Mouse (Mus musculus) adrenal gland, adult 2 months (tissue): ENCODE measurements at regions not wholly inside any gene's neighbourhood (a gene's known extent, or its start where the extent isn't known, plus 50 kb on each side); places are given as distances from the start of the nearest gene placed in this dataset.
"Not testable (repeated sequence)": the region's sequence is repeated elsewhere in the genome, so short reads cannot be mapped to it uniquely, and the experiment has no call there.

Experiments used
- DNase-seq: peaks from one replicate; pipeline ENCODE4 v3.0.0; 2021

DNA sequence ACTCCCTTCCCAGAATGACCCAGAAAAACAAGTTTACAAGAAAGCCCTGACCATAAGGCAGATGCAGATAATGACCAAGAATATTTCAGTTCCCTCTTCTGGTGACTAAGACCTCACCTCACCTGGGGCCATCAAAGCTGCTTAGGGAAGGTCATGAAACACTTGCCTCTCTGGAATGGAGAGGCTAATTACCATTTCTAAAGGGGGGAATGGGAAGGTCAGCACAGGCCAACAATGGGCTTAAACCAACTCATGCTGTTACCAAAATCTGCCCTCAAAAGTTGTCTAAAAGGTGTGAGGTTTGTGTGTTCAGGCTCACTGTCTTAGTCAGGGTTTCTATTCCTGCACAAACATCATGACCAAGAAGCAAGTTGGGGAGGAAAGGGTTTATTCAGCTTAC, 123.0 kb downstream of the Sgo2b start:
- DNase-seq: no peak

DNA sequence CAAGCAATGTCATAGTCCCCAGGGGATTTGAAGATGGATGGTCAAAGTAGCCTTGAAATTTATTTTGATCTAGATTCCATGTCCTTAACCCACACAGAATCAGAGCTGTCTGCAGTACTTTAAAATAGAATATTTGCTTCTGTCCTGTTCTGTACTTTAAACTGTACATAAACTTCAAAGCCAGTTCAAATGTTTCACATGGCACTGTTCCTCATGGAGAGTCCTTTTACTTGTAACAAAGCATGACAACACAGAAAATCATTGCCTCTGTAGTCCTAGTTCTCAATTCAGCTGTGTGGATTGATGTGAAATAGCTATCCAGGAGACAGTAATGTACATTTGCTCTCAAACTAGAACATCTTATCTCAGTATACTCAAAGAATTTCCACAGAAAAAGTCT, 123.9 kb downstream of the Sgo2b start:
- no peak for DNase-seq

DNA sequence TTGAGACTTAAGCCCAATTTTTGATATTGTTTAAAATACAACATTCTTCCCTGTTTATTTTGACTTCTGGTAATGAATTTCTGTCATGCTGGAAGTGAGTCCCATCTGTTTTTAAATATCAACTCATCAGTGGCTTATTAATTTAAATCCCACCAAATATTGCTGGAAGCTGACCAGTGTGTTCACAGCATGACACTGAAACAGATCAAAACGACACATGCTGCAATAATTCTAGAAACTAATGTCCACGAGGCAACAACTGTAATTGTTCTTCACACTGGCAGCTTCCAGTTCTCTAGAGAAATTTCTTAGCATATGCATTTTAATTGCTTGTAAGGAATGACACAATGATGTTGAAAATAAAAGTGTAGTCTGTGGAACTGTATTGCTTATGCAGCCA, 167.6 kb downstream of the Sgo2b start:
- no peak for DNase-seq

DNA sequence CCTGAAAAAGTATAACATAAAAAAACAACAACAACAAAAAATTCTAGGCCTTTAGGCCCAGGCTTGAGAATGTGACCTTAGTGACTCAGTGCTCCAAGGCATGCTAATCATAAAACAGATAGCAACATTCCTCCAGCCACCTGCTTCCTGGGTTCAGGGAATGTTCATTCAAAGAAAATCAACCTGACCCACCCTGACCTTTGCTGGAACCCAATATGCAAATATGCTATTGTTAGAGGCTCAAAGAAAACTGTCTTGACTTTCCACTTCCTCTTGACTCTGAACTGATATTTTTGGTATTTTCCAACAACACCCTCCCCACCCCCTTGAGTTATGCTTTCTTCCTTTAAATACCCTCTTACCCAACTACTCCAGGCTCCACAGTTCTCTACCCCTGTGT, 191.2 kb downstream of the Sgo2b start:
- DNase-seq: no peak

DNA sequence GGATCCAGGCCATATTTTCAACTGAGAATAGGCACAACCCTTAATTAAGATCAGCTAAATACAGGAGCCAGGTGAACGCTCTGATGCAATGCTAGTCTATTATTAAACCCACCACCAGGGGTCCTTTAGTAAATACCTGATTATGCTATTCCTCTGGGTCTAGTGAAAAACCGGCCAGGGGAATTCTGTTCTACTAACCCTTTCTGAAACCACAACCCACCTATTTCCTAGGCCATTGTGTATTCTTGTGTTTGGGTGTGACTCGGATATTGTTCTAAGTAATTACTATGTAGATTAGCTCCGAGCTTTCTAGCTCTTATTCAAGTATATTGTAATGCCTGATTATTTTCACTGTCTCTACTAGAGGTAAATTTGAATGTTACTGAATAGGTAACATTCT, 192.1 kb downstream of the Sgo2b start:
- DNase-seq: not testable (repeated sequence)

- peak; percentile 60 for DNase-seq
Observed at GRCm38 (mm10) chr8:63755236-63755635, 196.8 kb downstream of the Sgo2b start.

GRCm38 (mm10) chr8:63754812-63755211, 197.2 kb downstream of the Sgo2b start:
- DNase-seq: no peak

DNA sequence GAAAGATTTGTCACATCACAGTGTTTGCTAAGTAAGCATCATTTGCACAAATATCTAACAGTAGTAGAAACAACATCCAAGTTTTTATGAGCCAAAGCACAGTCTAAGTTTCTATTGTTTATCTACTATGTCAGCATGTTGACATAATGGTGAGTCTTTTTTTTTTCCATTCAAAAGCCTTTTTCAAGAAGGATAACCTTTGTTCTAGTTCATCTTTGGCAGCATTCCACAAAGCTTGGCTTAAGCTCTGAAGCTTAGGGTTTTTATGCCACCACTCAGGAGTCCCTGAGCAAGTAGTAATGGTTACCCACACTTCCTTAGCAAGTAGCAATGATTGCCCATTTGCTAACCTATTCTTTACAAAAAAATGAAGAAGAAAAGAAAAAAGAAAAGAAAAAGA, 198.8 kb downstream of the Sgo2b start:
- DNase-seq: no peak

DNA sequence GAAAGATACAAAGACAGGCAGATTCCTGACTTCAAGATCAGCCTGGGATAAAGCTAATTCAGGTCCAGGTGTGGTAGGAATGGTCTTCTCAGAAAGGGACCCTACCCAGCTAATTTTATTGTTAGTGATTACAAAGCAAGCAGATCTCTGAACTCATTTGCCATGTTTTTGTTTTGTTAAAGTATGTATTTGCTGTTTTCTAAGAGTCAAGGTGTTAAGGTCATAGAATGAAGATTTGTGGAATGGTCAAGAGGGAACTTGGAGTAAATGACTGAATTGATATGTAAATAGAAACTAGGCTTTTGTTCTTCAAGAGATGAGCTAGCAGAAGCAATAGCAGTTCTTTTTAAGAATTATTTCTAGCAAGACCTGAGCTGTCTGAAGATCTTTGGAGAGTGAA, 217.6 kb downstream of the Sgo2b start:
- no peak for DNase-seq

DNA sequence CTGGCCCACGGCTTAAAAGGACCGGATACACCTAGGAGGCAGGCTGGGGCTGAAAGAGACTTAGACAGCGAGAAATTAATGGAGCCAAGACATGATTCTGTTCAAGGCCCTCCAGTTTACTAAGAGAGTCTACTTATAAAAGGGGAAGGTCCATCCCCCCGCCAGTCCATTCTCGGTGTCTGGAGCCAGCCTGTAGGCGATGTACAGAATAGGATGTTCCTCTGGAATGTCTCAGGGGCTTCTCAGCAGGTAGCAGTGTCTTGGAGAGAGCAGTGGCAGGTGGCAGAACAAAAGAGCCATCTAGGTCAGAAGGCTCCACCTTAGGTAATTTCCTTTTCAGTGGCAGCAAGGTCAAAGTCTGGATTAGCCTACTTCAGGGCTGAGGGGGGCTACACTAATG, 221.3 kb downstream of the Sgo2b start:
- DNase-seq: not testable (repeated sequence)
